Mouse (Mus musculus) ES-E14 (cell line): ENCODE data around the gene Rims3. TPM values are rescaled to one million over a fixed set of nuclear protein-coding genes. Genes with fewer than 3 reads are reported as not detected.

ENCODE experiments used
- DNase-seq: peaks from one replicate; pipeline ENCODE4 v3.0.0-alpha.2; 2013; ENCODE audit warnings: low read depth, low spot score
- H3K27ac ChIP-seq: 2 replicates; pipeline ENCODE4 v1.5.1; 2012; ENCODE audit warnings: low read depth, mild to moderate bottlenecking, low read length, moderate library complexity, mixed read lengths; ENCODE audit not compliant: poor library complexity, insufficient read depth, severe bottlenecking
- H3K36me3 ChIP-seq: 2 replicates; pipeline ENCODE4 v1.6.1; 2012; ENCODE audit warnings: mild to moderate bottlenecking, low read length, moderate library complexity, mixed read lengths; ENCODE audit not compliant: control insufficient read depth, poor library complexity, insufficient read depth, severe bottlenecking
- H3K4me1 ChIP-seq, 2 experiments: fragments of 150-350 bp in 1 of 2; sonication (generic) in 1 of 2; 2 replicates each; pipeline ENCODE4 v1.6.1; 2012; ENCODE audit warnings: low read length in 2 of 2, mild to moderate bottlenecking in 1 of 2, mixed read lengths in 1 of 2; ENCODE audit not compliant: control insufficient read depth in 2 of 2, insufficient read depth in 2 of 2, poor library complexity in 1 of 2
- H3K4me3 ChIP-seq, 2 experiments: fragments of 150-350 bp in 1 of 2; sonication (generic) in 1 of 2; 2 replicates each; pipeline ENCODE4 v1.5.1; 2012; ENCODE audit warnings: low read length in 2 of 2, low read depth in 1 of 2, mild to moderate bottlenecking in 1 of 2, mixed read lengths in 1 of 2; ENCODE audit not compliant: insufficient read depth in 1 of 2, poor library complexity in 1 of 2, severe bottlenecking in 1 of 2
- H3K9ac ChIP-seq: 2 replicates; pipeline ENCODE4 v1.6.1; 2012; ENCODE audit warnings: low read depth, mild to moderate bottlenecking, low read length, mixed read lengths; ENCODE audit not compliant: poor library complexity, insufficient read depth, severe bottlenecking
- H3K9me3 ChIP-seq: fragments of 150-350 bp; sonication (generic); 2 replicates; pipeline ENCODE4 v1.6.1; 2012; ENCODE audit warnings: low read depth, mild to moderate bottlenecking, low read length; ENCODE audit not compliant: control insufficient read depth, insufficient read depth
- CHD2 ChIP-seq: IDR thresholded peaks from 2 replicates; pipeline ENCODE4 v1.6.1; 2014; ENCODE audit warnings: mild to moderate bottlenecking, low read depth, low read length, inconsistent platforms
- HCFC1 ChIP-seq: IDR thresholded peaks from 2 replicates; pipeline ENCODE4 v1.6.1; 2012; ENCODE audit warnings: low read length, inconsistent platforms, borderline replicate concordance; ENCODE audit not compliant: insufficient read depth
- MAFK ChIP-seq: IDR thresholded peaks from 2 replicates; pipeline ENCODE4 v1.6.1; 2014; ENCODE audit warnings: mild to moderate bottlenecking, low read depth, low read length, inconsistent platforms; ENCODE audit not compliant: insufficient read depth
- ZC3H11A ChIP-seq: IDR thresholded peaks from 2 replicates; pipeline ENCODE4 v1.6.1; 2012; ENCODE audit warnings: low read depth, mild to moderate bottlenecking, inconsistent platforms, low read length, borderline replicate concordance
- ZNF384 ChIP-seq: IDR thresholded peaks from 2 replicates; pipeline ENCODE4 v1.6.1; 2012; ENCODE audit warnings: low read depth, low read length, inconsistent platforms
- in situ Hi-C, 2 experiments: fragments of 600-800 bp; cut with MboI; formaldehyde crosslinking; loops; one replicate each; pipeline ENCODE4 v1.15.1; 2025; ENCODE audit warnings: low sequenced_read_pairs in 2 of 2, inconsistent platforms in 1 of 2; ENCODE audit not compliant: unreplicated experiment in 2 of 2
- total RNA-seq: library from RNA; depleted of rRNA; stranded (reverse); fragments of 300-350 nt; gene quantifications from 2 replicates; pipeline ENCODE4 v1.2.3, GENCODE M21; 2012; rRNA removed

Gene Rims3
- total RNA-seq, 1 experiment = 4.5 TPM

DNA sequence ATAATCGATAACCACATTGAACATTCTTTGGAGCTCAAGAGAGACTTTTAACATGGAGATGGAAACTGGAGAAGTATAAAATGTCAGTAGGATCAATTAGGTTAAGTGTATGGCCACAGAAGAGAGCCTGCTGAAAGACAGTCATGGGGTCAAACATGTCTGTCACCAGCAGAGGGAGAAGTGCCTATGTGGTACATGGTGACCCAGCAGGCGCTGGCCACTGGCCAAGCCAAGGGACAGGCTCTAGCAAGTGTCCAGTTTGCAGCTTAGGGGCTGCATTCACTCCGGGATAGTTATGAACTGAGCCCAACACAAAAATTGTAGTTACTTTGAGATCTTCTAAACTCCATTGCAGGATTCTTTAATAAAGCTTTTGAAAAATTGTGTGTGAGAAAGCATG, 74.1 kb downstream of the Rims3 start:
- Histone ChIP-seq H3K36me3 (no peaks in the 10 kb centered on the region), H3K9ac (no peak overlapping the region), H3K27ac (no peak overlapping the region), H3K4me1 (0 out of 4 replicates have a peak, but pooled peaks cover 0 to 2% of the 10 kb centered on the region in 2 experiments), H3K4me3 (no peak overlapping the region), H3K9me3 (no peaks in the 10 kb centered on the region)
- in situ Hi-C loops = no loop called here
- no peak for TF ChIP-seq MAFK
- TF ChIP-seq ZC3H11A = no peak
- TF ChIP-seq ZNF384 = no peak
- no peak for TF ChIP-seq HCFC1
- TF ChIP-seq CHD2 = no peak
- DNase-seq = no peak

DNA sequence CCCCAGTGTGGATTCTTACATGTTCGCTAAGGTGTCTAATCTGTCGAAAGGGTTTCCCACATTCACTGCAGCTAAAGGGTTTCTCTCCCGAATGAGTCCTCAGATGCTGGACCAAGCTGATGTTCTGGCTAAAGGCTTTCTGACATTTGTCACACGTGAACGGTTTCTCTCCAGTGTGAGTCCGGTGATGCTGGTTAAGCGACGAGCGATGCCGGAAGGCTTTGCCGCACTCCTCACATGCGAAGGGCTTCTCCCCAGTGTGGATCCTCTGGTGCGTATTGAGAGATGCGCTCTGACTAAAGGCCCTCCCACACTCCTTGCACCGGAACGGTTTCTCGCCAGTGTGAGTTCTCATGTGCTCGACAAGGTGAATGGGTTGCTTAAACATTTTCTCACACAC, 76.1 kb downstream of the Rims3 start:
- Histone ChIP-seq H3K4me3 (no peak overlapping the region), H3K36me3 (no peaks in the 10 kb centered on the region; the same call in 1 of the 2 replicates), H3K4me1 (no peaks in the 10 kb centered on the region), H3K9me3 (no peaks in the 10 kb centered on the region), H3K27ac (no peak overlapping the region), H3K9ac (no peak overlapping the region)
- TF ChIP-seq ZC3H11A (no peak), CHD2 (no peak), MAFK (no peak), ZNF384 (no peak), HCFC1 (no peak)
- in situ Hi-C loops = no loop called here
- DNase-seq = no peak

DNA sequence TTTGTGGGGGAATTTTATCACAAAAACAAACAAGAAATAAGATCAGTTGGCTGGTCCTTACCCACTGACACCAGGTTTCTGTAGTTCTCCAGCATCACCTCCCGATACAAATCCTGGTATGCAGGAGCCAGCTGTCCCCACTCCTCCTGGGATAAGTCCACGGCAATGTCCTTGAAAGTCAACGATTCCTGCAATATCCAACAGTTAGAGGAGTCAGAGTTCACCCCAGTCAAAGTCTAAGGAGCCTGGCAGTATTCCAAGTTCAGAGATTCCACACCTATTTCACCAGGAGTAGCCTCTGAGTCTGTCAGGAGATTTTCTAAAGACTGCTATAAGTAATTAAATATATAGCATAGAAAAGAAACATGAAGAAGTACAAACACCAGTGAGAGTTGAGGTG, 80.4 kb downstream of the Rims3 start:
- TF ChIP-seq HCFC1 (no peak), CHD2 (no peak), ZNF384 (no peak), MAFK (no peak), ZC3H11A (no peak)
- Histone ChIP-seq H3K4me1 (no peaks in the 10 kb centered on the region), H3K4me3 (no peak overlapping the region), H3K27ac (no peak overlapping the region), H3K9me3 (no peaks in the 10 kb centered on the region), H3K9ac (no peak overlapping the region), H3K36me3 (no peaks in the 10 kb centered on the region; the same call in 1 of the 2 replicates)
- DNase-seq = no peak
- in situ Hi-C loops = no loop called here

Other genes with a start within 250 kb of the Rims3 start
- 2.7 and 3.7 TPM in 2 replicates for gene Cited4, start 188.2 kb upstream of the Rims3 start, total RNA-seq
- 0.45 and 0.74 TPM in 2 replicates for gene Kcnq4, start 106.2 kb upstream of the Rims3 start, total RNA-seq
- gene Nfyc, start 23.2 kb upstream of the Rims3 start, total RNA-seq = 47.1 and 62.0 TPM in 2 replicates
- gene Exo5, start 70.2 kb downstream of the Rims3 start, total RNA-seq = 8.9 and 13.3 TPM in 2 replicates
- gene Zfp69, start 96.9 kb downstream of the Rims3 start, total RNA-seq = 3.7 and 4.5 TPM in 2 replicates
- gene Smap2, start 162.4 kb downstream of the Rims3 start, total RNA-seq = 4.8 and 8.3 TPM in 2 replicates
- gene Col9a2, start 184.6 kb downstream of the Rims3 start, total RNA-seq = 29.4 and 38.7 TPM in 2 replicates
- 45.3 and 47.0 TPM in 2 replicates for gene Zmpste24, start 243.4 kb downstream of the Rims3 start, total RNA-seq